Mouse (Mus musculus) ES-CJ7 (cell line): Measurements from ENCODE around the gene Masp2.

Source experiments
- DNase-seq: peaks from one replicate; pipeline ENCODE4 v3.0.0; 2011; ENCODE audit warnings: low read depth, low spot score

Masp2 gene

DNA sequence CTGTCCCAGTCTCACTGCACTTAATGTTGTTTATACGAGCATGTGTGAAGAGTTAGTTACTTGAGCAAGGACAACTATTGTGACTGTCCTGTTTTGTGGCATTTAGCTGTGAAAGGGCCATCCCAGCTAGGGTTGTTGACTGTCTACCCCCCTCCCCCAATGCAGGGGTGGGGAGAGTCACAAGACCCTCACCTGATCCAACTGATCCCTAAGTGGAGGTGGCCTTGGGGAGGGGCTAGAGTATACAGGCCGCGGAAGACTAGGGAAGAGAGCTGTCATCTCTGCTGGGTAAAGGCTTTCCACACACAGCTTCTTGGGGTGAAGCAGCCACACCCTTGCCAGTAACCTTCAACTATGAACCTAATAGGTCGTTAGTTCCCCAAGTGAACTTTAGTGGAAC, 2.0 kb upstream of the Masp2 start:
- peak; percentile 54 for DNase-seq

DNA sequence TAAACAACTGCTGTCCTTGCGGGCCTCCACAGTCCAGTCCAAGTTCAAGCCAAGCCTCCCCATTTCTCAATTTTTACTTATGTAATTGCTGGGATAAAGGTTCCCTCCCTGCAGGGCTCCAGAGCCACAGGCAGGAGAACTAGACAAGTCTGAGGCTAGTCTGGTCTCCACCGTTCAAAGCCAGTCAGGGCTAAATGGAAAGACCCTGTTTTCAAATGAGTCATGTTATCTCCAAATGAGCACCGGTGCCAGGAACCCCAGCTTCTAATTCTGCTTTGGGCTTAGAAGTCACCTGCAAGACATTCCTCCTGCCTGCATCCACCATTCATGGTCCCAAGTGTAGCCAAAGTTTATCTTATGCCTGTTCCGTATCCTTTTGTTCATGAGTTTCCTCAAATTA, 483 bp upstream of the Masp2 start:
- DNase-seq, result no peak

DNA sequence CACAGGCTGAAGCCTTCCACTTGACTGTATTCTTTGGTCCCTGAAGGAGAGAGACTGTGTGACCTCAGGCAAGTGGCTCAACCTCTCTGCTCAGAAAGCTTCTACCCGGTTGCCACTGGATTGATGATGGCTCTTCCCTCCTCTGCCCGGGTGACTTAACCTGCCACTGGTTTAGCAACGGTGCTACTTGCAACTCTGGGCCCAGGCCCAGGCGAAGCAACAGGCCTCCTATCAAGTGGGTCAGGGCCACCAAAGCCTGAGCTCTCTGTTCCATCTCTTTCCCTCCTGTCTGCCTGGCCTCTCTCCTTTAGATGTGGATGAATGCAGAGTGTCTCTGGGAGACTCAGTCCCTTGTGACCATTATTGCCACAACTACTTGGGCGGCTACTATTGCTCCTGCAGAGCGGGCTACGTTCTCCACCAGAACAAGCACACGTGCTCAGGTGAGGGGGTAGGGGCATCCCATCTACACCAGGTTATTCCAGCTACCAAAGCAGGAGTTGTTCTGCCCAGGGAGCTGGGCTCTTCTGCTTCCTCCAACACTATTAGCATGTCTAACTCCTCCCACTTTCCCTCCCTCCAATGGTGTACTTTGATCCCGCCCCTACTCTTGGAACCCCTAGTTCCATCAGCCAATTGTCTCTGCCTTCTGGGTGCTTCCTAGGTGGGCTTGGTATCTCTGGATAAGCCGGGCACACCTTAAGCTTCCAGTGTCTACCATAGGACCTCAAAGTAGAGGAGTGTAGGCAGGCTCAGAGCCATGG, 1.2 kb downstream of the Masp2 start:
- no peak for DNase-seq

DNA sequence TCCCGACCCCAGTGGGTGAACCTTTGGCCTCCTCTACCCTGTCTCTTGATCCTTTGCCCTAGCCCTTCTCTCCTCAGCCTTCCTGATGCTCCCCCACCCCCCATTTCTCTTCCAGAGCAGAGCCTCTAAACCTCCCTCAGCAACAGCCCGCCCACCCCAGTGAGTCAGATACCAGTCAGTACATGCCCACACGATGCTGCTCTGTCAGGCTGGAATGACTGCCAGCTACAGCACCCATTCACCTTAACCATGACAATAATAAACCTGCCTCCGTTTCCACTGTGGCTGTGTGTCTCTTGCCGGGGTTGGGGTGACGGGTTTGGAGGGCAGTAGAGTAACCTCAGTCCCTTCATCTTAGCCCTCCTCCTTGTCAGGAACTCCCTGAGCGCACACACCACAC, 1.8 kb downstream of the Masp2 start:
- no peak for DNase-seq

DNA sequence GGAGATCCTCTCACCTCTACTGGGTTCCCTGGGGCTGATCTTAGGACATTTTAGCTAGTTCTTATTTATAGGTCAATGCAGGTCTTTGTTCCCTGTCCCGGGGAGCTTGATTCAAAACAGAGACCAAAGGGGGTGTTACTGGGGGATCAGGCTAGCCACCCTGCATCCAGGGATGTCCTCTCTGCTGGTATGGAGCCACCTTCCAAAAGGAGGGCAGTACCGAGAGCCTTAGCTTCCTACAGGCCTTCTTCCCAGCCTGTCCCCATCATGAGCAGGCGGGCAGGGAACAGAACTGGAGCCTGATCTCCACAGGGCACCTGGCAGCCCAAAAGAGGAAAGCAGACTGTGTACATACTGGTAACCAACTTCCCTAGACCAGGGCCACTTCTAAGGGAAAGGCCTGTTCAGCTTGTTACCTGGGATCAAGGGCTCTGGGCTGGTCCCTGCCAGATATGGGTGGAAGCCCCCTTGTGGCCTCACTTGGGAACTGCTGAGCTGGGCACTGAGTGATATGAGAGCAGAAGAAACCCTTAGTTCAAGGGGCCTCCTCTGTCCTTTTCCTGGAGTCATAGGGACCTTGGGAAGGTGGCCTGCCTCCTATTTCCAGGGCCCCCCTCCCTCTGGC, 2.3 kb downstream of the Masp2 start:
- DNase-seq, result peak; percentile 80

DNA sequence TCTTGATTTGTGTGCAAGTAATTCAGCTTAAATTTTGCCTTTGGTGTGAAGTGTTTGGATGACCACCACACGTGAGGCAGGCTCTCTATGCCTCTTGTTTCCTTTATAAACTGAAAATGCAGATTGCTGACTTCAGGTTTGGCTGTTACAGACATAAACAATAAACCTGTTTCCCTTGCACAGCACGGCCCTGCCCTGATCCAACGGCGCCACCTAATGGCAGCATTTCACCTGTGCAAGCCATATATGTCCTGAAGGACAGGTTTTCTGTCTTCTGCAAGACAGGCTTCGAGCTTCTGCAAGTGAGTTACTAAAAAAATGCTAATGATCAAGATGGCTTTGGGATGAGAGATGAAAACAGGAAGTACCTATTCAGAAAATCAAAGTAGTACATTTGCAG, 5.4 kb downstream of the Masp2 start:
- peak; percentile 75 for DNase-seq

DNA sequence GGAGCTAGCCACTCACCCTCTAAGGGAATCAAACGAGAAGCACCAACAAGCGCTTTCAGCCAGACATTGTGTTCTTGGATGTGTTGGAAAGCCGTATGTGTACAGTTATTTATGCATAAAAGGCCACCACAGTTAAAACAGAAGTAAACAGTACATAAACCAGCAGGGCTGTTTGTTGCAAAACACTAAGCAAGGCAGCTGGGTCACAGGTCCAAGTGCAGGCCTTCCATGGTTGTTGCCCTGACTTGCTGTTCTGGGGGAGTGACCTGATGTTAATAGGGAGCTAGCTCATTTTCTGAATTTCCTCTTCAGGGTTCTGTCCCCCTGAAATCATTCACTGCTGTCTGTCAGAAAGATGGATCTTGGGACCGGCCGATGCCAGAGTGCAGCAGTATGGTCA, 7.5 kb downstream of the Masp2 start:
- DNase-seq, result no peak

DNA sequence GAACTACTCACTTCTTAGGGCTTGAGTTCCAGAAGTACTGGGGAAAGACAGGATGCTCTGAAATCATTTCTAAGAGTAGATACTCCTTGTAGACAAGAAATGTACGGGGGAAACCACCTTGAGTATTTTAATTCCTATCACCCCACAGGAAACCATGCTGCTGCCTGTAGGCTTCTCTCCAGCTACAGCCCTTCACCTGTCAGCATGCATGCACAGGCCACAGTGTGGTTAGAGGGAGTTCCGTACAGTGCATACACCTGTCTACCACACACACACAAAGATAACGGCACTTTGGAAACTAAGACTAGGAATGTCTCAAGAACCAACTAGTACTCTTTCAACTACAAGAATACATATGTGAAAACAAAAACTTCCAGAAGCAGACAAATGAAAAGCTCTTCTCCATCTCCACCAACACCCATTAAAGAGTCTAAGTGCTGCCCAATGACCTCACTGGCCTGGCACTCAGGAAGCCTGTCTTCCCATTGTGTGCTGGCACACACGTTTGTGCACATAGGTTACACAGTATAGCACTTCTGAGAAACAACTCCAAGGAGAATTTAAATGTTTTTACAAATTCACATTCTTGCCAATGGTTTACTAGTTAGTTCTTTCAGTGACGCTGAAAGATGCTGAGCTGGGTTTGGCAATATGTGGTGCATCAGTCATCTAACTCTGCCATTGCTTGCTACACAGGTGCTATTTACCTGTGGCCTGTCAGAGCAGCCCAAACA, 8.4 kb downstream of the Masp2 start:
- no peak for DNase-seq

DNA sequence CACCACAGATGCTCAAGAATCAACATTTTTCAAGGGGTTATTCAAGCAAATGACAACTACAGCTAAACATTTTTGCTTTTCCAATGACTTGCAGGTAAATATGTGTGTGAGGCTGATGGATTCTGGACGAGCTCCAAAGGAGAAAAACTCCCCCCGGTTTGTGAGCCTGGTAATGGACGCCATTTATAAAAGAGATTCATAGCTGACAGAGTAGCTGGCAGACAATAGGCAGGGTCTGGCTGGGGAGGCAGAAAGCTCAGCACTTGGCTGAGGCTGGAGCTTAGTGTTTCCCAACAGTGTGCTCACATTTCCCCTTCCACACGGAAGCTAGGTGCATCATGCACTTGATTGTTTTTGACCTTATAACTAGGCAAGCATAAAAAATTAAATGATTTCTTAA, 10.2 kb downstream of the Masp2 start:
- no peak for DNase-seq

DNA sequence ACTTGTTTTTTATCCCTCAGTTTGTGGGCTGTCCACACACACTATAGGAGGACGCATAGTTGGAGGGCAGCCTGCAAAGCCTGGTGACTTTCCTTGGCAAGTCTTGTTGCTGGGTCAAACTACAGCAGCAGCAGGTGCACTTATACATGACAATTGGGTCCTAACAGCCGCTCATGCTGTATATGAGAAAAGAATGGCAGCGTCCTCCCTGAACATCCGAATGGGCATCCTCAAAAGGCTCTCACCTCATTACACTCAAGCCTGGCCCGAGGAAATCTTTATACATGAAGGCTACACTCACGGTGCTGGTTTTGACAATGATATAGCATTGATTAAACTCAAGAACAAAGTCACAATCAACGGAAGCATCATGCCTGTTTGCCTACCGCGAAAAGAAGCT, 11.4 kb downstream of the Masp2 start:
- no peak for DNase-seq

DNA sequence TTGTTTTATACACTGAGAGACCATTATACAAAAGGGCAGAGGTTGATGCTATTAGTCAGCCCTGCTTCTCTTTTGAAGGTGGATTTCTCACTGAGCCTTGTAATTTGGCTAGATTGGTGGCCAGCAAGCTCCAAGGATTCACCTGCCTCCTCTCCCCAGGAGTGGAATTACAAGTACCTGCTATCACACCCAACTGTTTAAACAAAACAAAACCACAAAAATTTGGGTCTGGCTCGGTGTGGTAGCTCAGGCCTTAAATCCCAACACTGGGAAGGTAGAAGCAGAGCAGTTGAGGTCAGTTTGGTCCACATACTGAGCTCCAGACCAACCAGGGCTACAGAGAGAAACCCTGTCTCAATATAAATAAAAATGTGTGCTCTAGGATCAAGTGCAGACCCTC, 17.5 kb downstream of the Masp2 start:
- DNase-seq, result no peak

DNA sequence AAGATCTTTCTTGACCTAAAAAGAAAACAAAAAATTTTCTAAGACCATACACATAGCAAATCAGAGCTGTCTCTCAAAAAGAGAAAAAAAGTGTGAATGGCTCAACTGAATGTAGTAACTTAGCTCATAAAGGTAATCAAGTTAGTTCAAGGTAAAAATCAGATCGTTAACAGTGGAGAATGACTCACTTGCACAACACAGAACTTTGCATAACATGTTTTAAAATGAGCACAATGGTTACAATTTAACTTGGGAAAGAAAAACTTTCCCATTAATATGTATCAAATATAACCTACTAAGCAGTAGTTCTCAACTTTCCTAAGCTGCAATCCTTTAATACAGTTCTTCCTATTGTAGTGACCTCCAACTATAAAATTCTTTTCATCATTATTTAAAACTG, 18.4 kb downstream of the Masp2 start:
- DNase-seq, result no peak

DNA sequence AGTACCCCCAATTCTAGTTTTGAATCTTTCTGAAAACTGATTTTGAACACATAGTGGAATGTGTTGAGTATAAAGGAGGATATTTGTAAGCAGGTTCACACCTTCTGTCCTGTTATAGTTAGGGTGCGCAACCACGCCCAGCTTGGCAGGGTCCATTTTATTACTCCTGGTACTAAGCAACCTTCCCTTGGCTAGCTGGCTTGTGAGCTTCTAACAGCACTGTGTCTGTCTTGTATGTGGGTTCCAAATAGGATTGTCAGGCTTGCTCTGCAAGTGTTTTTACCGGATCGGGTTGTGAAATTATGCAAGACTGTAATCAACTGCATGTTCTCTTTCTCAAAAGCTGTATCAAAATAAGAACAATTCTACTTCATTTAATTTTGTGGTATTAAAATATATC, 20.1 kb downstream of the Masp2 start:
- DNase-seq, result no peak

DNA sequence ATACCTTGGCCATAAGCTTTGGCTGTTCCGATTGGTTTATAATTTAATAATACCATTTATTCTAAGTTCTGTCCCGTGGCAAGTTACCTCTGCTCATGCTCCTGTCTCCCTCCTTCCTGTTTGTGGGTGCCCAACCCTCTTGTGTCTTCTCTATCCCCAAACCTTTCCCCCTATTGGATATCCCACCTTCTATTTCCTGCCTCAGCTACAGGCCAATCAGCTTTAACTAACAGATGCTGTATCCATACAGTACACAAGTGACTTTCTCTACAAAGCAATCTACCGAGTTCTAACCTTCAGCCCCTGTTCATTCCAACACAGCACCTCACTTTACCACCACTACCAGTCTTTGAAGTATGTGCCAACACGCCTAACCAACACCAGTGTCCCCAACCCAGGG, 21.3 kb downstream of the Masp2 start:
- DNase-seq, result no peak

DNA sequence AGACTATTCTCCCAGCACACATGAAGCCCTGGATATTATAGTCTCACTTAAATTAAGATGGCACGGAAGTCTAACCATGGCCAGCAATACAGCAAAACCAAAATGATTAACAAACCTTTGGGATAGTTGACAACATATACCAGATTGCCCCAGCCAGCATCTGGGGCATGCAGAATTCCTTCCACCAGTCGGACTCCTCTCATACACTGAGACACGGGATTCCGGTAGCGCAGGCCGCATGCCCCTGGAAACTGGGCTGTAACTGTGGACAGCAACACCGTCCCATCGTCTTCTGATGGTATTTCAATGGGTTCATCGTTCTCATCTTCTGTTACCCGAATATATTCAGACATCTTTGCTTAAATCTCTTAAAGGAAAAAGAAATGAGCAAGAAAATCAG, 22.7 kb downstream of the Masp2 start:
- no peak for DNase-seq

DNA sequence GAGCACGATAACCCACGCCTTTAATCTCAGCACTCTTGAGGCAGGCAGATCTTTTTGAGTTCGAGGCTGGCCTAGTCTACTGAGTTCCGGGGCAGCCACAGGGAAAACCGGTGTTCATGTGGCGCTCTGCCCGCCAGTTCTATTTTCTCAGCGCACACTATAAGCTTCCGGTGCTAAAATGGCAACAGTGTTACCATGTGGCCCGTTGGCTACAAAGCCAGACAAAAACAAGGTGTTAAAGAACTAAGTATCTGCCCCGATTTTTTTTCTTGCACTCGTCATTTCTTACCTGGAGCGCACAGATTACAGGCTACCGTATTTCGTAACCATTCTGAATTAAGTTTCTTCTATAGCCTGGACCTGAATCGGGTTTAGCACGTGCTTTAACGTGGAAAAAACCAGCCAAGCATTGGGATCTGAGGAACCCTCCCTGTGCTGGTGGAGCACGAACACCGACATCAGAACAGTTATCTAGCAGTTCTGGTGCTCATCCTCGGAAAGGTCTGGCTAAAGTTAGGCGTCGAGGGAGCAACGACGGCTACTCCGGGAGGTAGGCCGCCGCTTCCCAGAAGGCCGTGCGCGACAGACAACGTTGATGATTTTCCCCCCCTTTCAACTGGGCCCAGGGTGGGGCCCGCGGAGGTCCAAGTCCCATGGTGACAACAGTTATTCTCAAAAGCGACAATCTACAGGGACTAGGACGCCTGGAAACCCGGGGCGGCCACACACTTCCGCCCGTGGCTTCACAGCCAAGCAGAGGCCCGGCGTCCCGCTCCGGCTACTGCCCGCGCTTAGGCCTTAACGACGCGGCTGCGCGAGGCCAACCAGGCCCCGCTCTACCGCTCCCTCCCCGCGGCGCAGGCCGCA, 23.6 kb downstream of the Masp2 start:
- DNase-seq, result peak; percentile 72

DNA sequence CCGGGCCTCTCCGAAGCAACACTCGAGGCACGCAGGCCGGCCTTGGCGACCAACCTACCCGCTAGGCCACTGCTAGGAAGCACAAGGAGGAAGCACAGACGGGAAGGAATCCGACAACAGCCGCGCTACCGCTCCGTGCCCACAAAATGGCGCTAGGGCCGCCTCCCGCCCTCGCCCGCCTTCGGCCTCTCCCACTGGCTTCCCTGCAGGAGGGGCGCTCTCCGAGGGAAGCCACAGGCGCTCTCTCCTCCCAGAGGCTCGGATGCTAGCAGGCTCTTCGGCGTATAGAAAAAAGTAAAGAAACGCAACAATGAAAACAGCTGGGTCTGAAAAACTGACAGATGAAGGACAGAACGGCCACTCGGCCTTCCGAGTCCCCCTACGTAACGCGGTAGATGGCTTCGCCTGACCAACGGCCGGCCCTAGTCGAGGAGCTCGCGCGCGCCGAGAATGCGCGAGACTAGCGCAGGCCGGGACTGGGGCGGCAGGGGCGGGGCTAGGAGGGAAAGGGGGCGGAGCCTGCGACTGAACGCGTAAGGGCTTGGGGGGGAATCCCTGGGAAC, 24.4 kb downstream of the Masp2 start, which contains the start of gene Tardbp:
Gene Tardbp, minus strand, starts transcription at position 397 of the 563 bp plus-strand sequence.
- peak; percentile 96 for DNase-seq

DNA sequence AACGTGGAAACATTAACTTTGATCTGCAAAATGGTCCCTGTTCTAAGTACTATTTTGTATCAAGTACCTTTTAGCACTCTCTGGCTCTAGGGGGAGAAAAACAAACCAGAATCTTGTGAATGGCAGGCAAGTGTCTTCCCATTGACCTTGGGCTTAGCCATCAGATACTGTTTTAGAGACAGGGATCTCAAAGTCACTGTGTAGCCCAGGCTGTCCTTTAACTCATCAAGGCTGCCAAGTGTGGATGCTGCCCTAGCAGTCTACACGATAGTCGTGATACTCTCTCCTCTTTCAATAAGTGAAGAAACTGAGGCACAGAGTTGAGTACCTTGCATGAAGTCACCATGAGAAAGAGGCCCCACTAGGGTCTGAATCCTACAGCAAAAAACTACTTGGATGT, 24.9 kb downstream of the Masp2 start:
- DNase-seq, result no peak

DNA sequence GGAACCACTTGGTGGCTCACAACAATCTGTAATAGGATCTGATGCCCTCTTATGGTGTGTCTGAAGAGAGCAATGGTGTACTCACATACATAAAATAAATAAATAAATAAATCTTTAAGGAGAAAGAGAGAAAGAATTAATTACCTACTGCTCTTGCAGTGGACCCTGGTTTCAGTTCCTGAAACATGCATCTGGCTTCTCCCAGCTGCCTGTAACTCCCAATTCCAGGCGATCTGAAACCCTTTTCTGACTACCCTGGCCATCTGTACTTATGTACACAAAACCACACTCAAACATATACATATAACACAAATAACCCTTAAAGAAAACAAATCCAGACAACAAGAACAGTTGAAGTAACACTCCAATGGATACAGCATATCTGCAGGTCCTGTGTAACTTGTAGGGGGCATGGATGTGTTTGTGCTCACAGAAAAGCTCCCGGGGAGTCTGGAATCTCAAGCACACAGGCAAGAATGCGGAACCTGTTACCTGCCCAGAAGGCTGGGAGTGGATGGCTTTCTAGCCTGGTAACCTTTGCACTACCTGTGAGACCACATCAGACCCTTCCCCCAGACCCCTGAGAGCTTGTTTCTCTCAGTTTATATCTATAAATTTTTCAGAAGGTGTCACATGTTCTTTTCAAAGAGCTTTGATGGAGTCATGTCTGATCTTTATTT, 29.8 kb downstream of the Masp2 start:
- DNase-seq, result no peak

DNA sequence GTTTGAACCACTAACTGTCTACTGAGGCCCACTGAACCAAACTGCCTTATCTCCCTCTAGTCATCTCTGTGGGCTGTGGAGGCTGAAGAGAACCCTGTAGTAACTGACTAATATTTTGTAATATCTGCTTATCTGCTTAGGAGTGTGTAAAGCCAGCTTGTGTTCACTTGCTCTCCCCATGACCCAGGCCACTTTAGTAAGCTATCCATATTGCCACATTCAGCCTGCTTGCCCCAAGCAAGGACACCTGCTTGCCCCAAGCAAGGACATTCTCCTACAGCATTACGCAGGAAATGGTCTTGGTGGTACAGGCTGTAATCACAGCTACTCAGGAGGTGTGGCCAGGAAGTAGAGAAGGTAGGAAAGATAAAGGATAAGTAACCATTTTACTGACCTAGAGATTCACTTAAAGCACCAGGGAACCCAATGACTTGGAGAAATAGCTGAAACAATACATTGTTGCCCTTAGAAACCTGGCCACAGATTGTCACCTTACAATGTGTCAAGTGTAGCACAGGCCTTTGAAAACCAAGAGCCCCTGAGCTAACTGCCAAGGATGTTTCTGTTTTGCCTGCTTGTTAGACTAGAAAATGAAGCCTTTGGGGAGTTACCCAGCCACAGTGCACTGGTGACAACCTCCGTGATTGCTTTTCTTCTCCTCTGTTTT, 31.2 kb downstream of the Masp2 start:
- DNase-seq, result no peak
